In the genomic region with DNA sequence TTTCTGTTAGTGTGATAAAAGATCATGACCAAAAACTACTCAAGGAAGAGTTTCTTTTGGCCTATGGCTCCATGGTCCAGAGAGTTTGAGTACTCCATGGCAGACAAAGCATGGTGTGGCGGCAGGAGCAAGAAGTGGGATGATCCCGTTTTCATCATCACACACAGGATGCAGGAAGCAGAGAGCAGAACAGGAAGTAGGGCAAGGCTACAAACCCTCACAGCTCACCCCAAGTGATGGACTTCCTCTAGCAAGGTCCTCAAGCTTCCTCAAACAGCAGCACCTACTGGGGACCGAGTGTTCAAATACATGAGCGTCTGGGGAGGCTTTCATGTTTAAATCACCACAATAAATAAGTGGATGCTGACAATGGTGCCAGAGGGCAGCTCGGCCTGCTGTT, we compare ENCODE assay signal across 12 mouse cellular contexts.
DNase-seq lines count a peak whose midpoint lies in the region; ATAC-seq lines count a peak whose summit lies in the region.
"Had no signal": no experiment of that assay in that cellular context is flagged by ENCODE, and none has a peak within 500 bp of the region (broad histone marks: within the 10 kb centered on the region; RNA-seq: fewer than 3 reads in every experiment).

No protein-coding gene starts in this region.

- DNase-seq in 416B (ENCODE audit: low read depth): peak; percentile 33
- peak; percentile 44 for DNase-seq in CD4-positive, CD25-positive, alpha-beta regulatory T cell, adult 2 months (ENCODE audit: low read depth, low spot score)
- DNase-seq in natural killer cell, adult 2 months (ENCODE audit: low spot score in 2 of 2): no peak
- DNase-seq in right cerebral cortex, postnatal 36 days (ENCODE audit: low spot score in 2 of 2): no peak
- no peak for DNase-seq in frontal cortex, postnatal 36 days (ENCODE audit: low spot score in 2 of 2)
- DNase-seq: cerebellum, postnatal 10 days; heart, postnatal 36 days; kidney, postnatal 36 days had no signal

- peak; percentile 9 to 36; a peak in 1 of 4 replicates for ATAC-seq in hematopoietic stem cell, adult 5-6 weeks (replicated peaks in 1 of 2; ENCODE audit: insufficient read depth in 1 of 2, low FRiP score in 2 of 2, low TSS enrichment in 1 of 2, low read depth in 1 of 2, poor library complexity in 2 of 2, severe bottlenecking in 2 of 2)
- peak; percentile 83 for ATAC-seq in monocyte, adult 5-6 weeks (replicated peaks; ENCODE audit: insufficient number of reproducible peaks, low FRiP score, low TSS enrichment, poor library complexity, severe bottlenecking)
- ATAC-seq: forebrain, embryonic 16.5 days; midbrain, embryonic 16.5 days had no signal

Comparison
In these comparisons a context has a peak if more than half of its experiments do, and no peak if none do; other contexts are left out.
1. DNase-seq: peak in 416B (single experiment) and CD4-positive, CD25-positive, alpha-beta regulatory T cell, adult 2 months (single experiment); none in natural killer cell, adult 2 months (0 of 2), right cerebral cortex, postnatal 36 days (0 of 2) and frontal cortex, postnatal 36 days (0 of 2).